Mouse (Mus musculus): ENCODE results near the gene Krtap19-3. TPM values are rescaled to one million over a fixed set of nuclear protein-coding genes. Genes with fewer than 3 reads are reported as not detected.

The Krtap19-3 gene
- total RNA-seq (2023), result not detected

GRCm38 (mm10) chr16:88877938-88878337 lies at the start of gene Krtap19-3:
Gene Krtap19-3, minus strand, starts transcription at chr16:88878038.

DNA sequence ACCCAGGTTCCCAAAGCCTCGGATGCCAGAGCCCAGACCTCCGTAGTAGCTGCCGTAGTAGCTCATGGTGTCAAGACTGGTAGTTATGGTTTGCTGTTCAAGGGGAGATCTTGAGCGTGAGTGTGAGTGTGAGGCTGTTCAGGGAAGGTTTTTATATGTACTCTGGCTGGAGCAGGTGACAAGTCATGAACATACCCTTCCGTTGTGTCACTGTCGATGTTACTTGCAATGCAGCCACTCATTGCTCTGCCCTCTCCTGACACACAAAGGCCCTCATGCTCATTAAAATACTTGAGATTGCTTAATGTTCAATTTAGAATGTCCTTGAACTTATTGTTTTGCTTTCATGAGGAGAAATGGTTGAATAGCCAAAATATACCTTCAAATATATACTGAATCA lies 18.5 kb upstream of the Krtap19-3 start, which contains the start of gene Krtap19-5:
Gene Krtap19-5, minus strand, starts transcription at position 101 of the 400 bp plus-strand sequence.

GRCm38 (mm10) chr16:88884989-88885388 lies 7.2 kb upstream of the Krtap19-3 start, which contains the start of gene Krtap19-4:
Gene Krtap19-4, minus strand, starts transcription at chr16:88885089.

DNA sequence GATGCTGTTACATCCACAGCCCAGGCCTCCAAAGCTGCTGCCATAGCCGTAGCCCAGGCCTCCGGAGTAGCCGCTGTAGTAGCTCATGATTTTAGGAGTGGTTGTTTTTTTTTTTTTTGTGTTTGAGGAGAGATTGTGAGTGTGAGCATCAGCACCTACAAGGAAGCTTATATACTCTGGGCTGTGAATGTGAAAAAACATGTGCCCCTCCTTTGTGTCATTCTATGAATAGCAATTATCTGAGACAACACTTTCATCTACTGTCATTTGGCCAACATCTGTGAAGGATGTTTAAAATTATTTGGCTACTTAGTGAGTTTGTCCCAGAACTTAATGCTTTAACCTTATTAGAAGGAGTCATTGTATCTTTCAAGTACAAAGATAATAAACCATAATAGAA lies 3.7 kb downstream of the Krtap19-3 start, which contains the start of gene Krtap19-2:
Gene Krtap19-2, minus strand, starts transcription at position 101 of the 400 bp plus-strand sequence.

GRCm38 (mm10) chr16:88869311-88869710 lies 8.5 kb downstream of the Krtap19-3 start, which contains the start of gene Krtap19-1:
Gene Krtap19-1, minus strand, starts transcription at chr16:88869411.

Other genes starting within 250 kb of the Krtap19-3 start
- not detected for gene Krtap26-1, start 230.2 kb downstream of the Krtap19-3 start, total RNA-seq (2023)
- not detected for gene Krtap27-1, start 206.4 kb downstream of the Krtap19-3 start, total RNA-seq (2023)
- not detected for gene 2310061N02Rik, start 170.1 kb downstream of the Krtap19-3 start, total RNA-seq (2023)
- not detected for gene Krtap13-1, start 149.2 kb downstream of the Krtap19-3 start, total RNA-seq (2023)
- gene Krtap13, start 126.4 kb downstream of the Krtap19-3 start, total RNA-seq (2023), result not detected
- gene 2310034C09Rik, start 119.2 kb downstream of the Krtap19-3 start, total RNA-seq (2023), result not detected
- not detected for gene 2310057N15Rik, start 103.8 kb downstream of the Krtap19-3 start, total RNA-seq (2023)
- gene Gm5965, start 100.1 kb downstream of the Krtap19-3 start, total RNA-seq (2023), result not detected
- not detected for gene Gm20741, start 65.8 kb downstream of the Krtap19-3 start, total RNA-seq (2023)
- not detected for gene Krtap15, start 57.8 kb downstream of the Krtap19-3 start, total RNA-seq (2023)
- gene Krtap14, start 51.9 kb downstream of the Krtap19-3 start, total RNA-seq (2023), result not detected
- gene Krtap19-1, start 8.6 kb downstream of the Krtap19-3 start, total RNA-seq (2023), result not detected
- gene Krtap19-2, start 3.8 kb downstream of the Krtap19-3 start, total RNA-seq (2023), result not detected
- gene Krtap19-4, start 7.1 kb upstream of the Krtap19-3 start, total RNA-seq (2023), result not detected
- gene Krtap19-5, start 18.4 kb upstream of the Krtap19-3 start, total RNA-seq (2023), result not detected
- not detected for gene Krtap19-9b, start 54.2 kb upstream of the Krtap19-3 start, total RNA-seq (2023)
- gene Krtap16-3, start 84.8 kb upstream of the Krtap19-3 start, total RNA-seq (2023), result not detected
- not detected for gene Krtap22-2, start 132.7 kb upstream of the Krtap19-3 start, total RNA-seq (2023)
- gene Gm10229, start 137.2 kb upstream of the Krtap19-3 start, total RNA-seq (2023), result not detected
- gene Krtap6-1, start 153.7 kb upstream of the Krtap19-3 start, total RNA-seq (2023), result not detected
- gene Gm10228, start 163.4 kb upstream of the Krtap19-3 start, total RNA-seq (2023), result not detected
- not detected for gene Krtap6-5, start 169.8 kb upstream of the Krtap19-3 start, total RNA-seq (2023)
- not detected for gene 1110025L11Rik, start 186.0 kb upstream of the Krtap19-3 start, total RNA-seq (2023)
- not detected for gene Krtap6-3, start 206.0 kb upstream of the Krtap19-3 start, total RNA-seq (2023)